Mouse (Mus musculus): ENCODE measurements around the gene Thsd4. TPM values are rescaled to one million over a fixed set of nuclear protein-coding genes. Genes with fewer than 3 reads are reported as not detected.
"Not testable (repeated sequence)": the region's sequence is repeated elsewhere in the genome, so short reads cannot be mapped to it uniquely, and the experiment has no call there.

Gene Thsd4
- total RNA-seq, 2 experiments from 2014 or later = 10.1 to 12.4 TPM

DNA sequence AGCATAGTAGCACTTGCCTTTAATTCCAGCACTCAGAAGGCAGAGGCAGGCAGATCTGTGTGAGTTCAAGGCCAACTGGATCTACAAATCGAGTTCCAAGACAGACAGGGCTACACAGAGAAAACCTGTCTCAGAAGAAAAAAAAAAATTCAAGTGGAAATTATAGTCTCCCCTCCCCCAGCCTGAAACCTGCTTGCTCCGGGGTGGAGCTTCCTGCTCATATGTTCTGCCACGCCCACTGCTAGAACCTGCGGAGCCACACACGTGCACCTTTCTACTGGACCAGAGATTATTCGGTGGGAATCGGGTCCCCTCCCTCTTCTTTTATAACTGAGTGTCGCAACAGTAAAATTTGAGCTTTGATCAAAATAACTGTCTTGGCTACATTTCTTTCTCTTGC is 586.0 kb downstream of the Thsd4 start:
- intact Hi-C loops (cut with DNase I); DNase-seq: not testable (repeated sequence)

DNA sequence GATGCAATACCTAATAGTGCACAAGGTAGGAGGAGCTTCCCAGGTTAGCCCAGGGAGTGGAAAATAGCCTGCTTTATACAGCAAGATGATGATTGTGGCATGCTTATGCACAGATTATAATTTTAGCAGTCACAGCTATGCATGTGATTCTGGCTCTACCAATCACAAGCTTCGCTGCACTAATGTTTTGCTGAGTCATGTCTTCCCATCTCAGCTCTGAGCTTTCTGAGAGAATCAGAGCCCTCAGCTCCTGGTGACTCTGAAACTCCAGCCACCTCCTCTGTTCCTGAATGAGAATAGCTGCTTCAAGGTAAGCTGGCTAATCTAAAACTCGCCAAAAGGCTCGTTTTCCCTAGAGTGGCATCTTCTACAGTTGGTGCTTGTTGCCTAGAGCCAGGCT is 591.6 kb downstream of the Thsd4 start:
- DNase-seq = no peak
- intact Hi-C loops (cut with DNase I) = no loop called here

Other genes starting within 250 kb of the Thsd4 start
- 10 to 100 TPM; 86.6 to 86.9 TPM for gene Lrrc49, start 166.1 kb upstream of the Thsd4 start, total RNA-seq (2021)
- gene Larp6, start 190.9 kb upstream of the Thsd4 start, total RNA-seq (2021) = 10 to 100 TPM; 29.4 to 29.5 TPM